Mouse (Mus musculus) cerebellum, adult 8-10 months (tissue): ENCODE measurements around the gene Elovl6.

ENCODE experiments used
- DNase-seq: peaks from one replicate; pipeline ENCODE4 v3.0.0; 2022

The Elovl6 gene

GRCm38 (mm10) chr3:129543376-129543775 is 11.2 kb downstream of the Elovl6 start:
- DNase-seq, result no peak

- DNase-seq, result no peak
Observed at GRCm38 (mm10) chr3:129544217-129544616, 12.1 kb downstream of the Elovl6 start.

- DNase-seq, result no peak
Observed at GRCm38 (mm10) chr3:129545228-129545627, 13.1 kb downstream of the Elovl6 start.

- no peak for DNase-seq
Observed at GRCm38 (mm10) chr3:129545801-129546200, 13.6 kb downstream of the Elovl6 start.

GRCm38 (mm10) chr3:129547837-129548435 is 15.8 kb downstream of the Elovl6 start:
- DNase-seq, result no peak

- DNase-seq, result no peak
Observed at GRCm38 (mm10) chr3:129548760-129549159, 16.6 kb downstream of the Elovl6 start.

- no peak for DNase-seq
Observed at GRCm38 (mm10) chr3:129549546-129549945, 17.4 kb downstream of the Elovl6 start.

- no peak for DNase-seq
Observed at GRCm38 (mm10) chr3:129551581-129552290, 19.6 kb downstream of the Elovl6 start.

GRCm38 (mm10) chr3:129552370-129552769 is 20.2 kb downstream of the Elovl6 start:
- no peak for DNase-seq

GRCm38 (mm10) chr3:129553173-129553572 is 21.0 kb downstream of the Elovl6 start:
- no peak for DNase-seq

GRCm38 (mm10) chr3:129553661-129554060 is 21.5 kb downstream of the Elovl6 start:
- no peak for DNase-seq

GRCm38 (mm10) chr3:129554436-129554835 is 22.3 kb downstream of the Elovl6 start:
- DNase-seq, result no peak

- DNase-seq, result no peak
Observed at GRCm38 (mm10) chr3:129557048-129557447, 24.9 kb downstream of the Elovl6 start.

GRCm38 (mm10) chr3:129557566-129557965 is 25.4 kb downstream of the Elovl6 start:
- DNase-seq, result no peak

- DNase-seq, result no peak
Observed at GRCm38 (mm10) chr3:129558016-129558955, 26.1 kb downstream of the Elovl6 start.

- no peak for DNase-seq
Observed at GRCm38 (mm10) chr3:129560068-129560467, 27.9 kb downstream of the Elovl6 start.

GRCm38 (mm10) chr3:129561011-129561410 is 28.9 kb downstream of the Elovl6 start:
- no peak for DNase-seq

GRCm38 (mm10) chr3:129561853-129562252 is 29.7 kb downstream of the Elovl6 start:
- DNase-seq, result no peak

GRCm38 (mm10) chr3:129562411-129562810 is 30.3 kb downstream of the Elovl6 start:
- DNase-seq, result no peak

- DNase-seq, result no peak
Observed at GRCm38 (mm10) chr3:129563807-129564206, 31.7 kb downstream of the Elovl6 start.

- no peak for DNase-seq
Observed at GRCm38 (mm10) chr3:129564852-129565251, 32.7 kb downstream of the Elovl6 start.

- no peak for DNase-seq
Observed at GRCm38 (mm10) chr3:129565458-129565857, 33.3 kb downstream of the Elovl6 start.

- no peak for DNase-seq
Observed at GRCm38 (mm10) chr3:129566013-129566412, 33.9 kb downstream of the Elovl6 start.

GRCm38 (mm10) chr3:129566876-129567275 is 34.7 kb downstream of the Elovl6 start:
- DNase-seq, result no peak
